Mouse (Mus musculus) small intestine, adult 2 months (tissue): ENCODE measurements around the gene Ints6. TPM values are rescaled to one million over a fixed set of nuclear protein-coding genes. Genes with fewer than 3 reads are reported as not detected.

ENCODE experiments used
- H3K27ac ChIP-seq: fragments of 200-500 bp; 2 replicates; pipeline ENCODE4 v1.5.1; 2012; ENCODE audit warnings: low read depth, low read length, control low read depth, inconsistent platforms; ENCODE audit not compliant: insufficient read depth
- H3K27me3 ChIP-seq: fragments of 200-500 bp; 2 replicates; pipeline ENCODE4 v1.6.1; 2012; ENCODE audit warnings: mild to moderate bottlenecking, moderate library complexity, low read length, inconsistent platforms; ENCODE audit not compliant: control insufficient read depth, insufficient read depth
- H3K36me3 ChIP-seq: fragments of 200-500 bp; 2 replicates; pipeline ENCODE4 v1.6.1; 2012; ENCODE audit warnings: mild to moderate bottlenecking, low read length, control low read depth, inconsistent platforms; ENCODE audit not compliant: control insufficient read depth, insufficient read depth
- H3K4me1 ChIP-seq: fragments of 200-500 bp; 2 replicates; pipeline ENCODE4 v1.6.1; 2012; ENCODE audit warnings: low read length, inconsistent platforms, mixed read lengths; ENCODE audit not compliant: control insufficient read depth, insufficient read depth, insufficient read length
- H3K4me3 ChIP-seq: fragments of 200-500 bp; 2 replicates; pipeline ENCODE4 v1.5.1; 2012; ENCODE audit warnings: low read depth, mild to moderate bottlenecking, control low read depth, inconsistent platforms, low read length, moderate library complexity
- CTCF ChIP-seq: fragments of 200-500 bp; IDR thresholded peaks from 2 replicates; pipeline ENCODE4 v1.5.1; 2012; ENCODE audit warnings: low read depth, mild to moderate bottlenecking, control low read depth, inconsistent platforms, low read length, moderate library complexity, mixed read lengths; ENCODE audit not compliant: insufficient replicate concordance, insufficient read length; ENCODE audit errors: extremely low read depth
- POLR2A ChIP-seq: fragments of 200-500 bp; IDR thresholded peaks from 2 replicates; pipeline ENCODE4 v1.6.1; 2012; ENCODE audit warnings: low read depth, mild to moderate bottlenecking, control low read depth, inconsistent platforms, low read length, moderate library complexity
- WGBS: fragments of 180-500 bp; shearing (Covaris S2); methylation state at CpG from one replicate; pipeline ENCODE4 v1.1.7; 2018; 5-methylcytosine and 5-hydroxymethylcytosine counted together
- polyA plus RNA-seq: library from polyadenylated mRNA; depleted of rRNA; stranded (reverse); fragments of >200 nt; gene quantifications from 2 replicates; pipeline ENCODE4 v1.2.3, GENCODE M21; 2012

The Ints6 gene
- polyA plus RNA-seq, 1 experiment = 5.9 TPM

DNA sequence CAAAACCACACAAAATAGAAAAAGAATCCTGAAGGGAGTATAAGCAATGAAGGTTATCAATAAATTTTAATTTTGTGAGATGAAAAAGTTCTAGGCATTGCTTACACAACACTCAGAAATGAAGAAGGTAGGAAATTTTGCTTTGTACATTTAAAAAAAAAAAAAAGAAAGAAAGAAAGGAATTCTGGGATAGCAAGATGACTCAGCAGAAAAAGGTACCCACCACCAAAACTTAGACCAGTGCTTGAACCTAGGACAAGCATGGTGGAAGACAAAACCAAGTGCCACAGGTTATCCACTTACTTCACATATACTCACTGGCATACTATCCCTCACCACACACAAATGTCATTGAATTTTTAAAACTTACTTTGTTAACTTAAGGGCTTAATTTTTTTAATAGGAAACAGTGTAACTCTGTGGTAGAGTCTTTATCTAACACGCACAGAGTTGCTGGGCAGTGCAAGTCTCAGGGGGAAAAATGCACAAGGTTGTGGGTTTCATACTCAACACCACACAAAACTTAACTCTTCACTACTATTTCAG lies 5.8 kb downstream of the Ints6 start:
- TF ChIP-seq CTCF = no peak
- TF ChIP-seq POLR2A = no peak
- Histone ChIP-seq H3K4me3 (no peak overlapping the region), H3K36me3 (peaks cover 6% of the 10 kb centered on the region; the same call in 1 of the 2 replicates), H3K27ac (no peak overlapping the region), H3K27me3 (no peaks in the 10 kb centered on the region), H3K4me1 (no peaks in the 10 kb centered on the region; the same call in 1 of the 2 replicates)
- 92% methylated on average over 1 of the region's 1 CpGs for WGBS

DNA sequence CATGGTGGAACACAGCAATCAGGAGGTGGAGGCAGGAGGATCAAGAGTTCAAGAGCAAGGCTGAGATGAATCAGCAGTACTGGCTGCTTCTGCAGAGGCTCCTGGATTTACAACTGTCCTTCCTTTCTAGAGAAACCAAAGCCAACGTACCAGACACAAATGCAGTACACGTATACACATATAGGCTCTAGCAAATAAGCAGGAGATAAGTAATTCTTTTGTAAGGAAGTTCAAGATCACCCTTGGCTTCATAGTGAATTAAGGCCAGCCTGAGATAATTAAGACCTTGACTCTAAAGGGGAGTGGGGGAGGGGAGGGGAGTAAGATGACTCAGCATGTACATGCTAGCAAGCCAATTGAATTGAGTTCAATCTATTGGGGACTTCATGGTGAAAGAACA lies 9.5 kb downstream of the Ints6 start:
- Histone ChIP-seq H3K27ac (no peak overlapping the region), H3K4me3 (no peak overlapping the region), H3K4me1 (no peaks in the 10 kb centered on the region), H3K27me3 (no peaks in the 10 kb centered on the region), H3K36me3 (0 out of 2 replicates have a peak, but pooled peaks cover 3% of the 10 kb centered on the region)
- 84% methylated on average over 2 of the region's 2 CpGs for WGBS
- no peak for TF ChIP-seq POLR2A
- TF ChIP-seq CTCF = no peak

DNA sequence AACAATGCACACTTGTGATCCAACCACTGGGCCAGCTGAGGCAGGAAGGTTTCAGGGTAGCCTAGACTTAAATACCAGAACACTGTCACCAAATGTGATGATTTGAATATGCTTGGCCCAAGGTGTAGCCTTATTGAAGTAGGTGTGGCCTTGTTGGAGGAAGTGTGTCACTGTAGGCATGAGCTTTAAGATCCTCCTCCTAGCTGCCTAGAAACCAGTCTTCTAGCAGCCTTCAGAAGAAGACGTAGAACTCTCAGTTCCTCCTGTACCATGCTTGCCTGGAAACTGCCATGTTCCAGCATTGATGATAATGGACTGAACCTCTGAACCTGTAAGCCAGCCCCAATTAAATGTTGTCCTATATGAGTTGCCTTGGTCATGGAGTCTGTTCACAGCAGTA lies 25.3 kb downstream of the Ints6 start:
- H3K4me1 ChIP-seq = no peaks in the 10 kb centered on the region
- H3K27ac ChIP-seq = no peak overlapping the region
- no peaks in the 10 kb centered on the region for H3K27me3 ChIP-seq
- WGBS = 81% methylated on average over 1 of the region's 1 CpGs
- H3K36me3 ChIP-seq = peaks cover 8% of the 10 kb centered on the region
- no peak for TF ChIP-seq POLR2A
- TF ChIP-seq CTCF = no peak
- H3K4me3 ChIP-seq = no peak overlapping the region

DNA sequence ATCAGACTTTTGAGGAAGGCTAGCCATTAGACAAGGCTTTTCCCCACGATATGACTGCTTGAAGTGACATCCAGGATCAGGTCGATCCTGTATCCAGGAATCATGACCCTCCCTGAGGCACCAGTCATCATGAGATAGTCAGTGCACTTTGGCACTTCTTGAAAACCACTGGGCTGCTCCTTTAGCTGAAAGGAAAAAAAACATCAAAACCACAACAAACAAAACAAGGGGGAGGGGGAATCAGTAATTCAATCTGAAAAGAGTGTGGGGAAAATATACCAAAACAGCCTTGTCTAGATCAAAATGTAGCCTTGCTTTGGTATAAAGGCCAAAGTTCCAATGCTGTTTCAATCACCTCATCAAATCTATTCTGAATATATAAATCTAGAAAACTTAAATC lies 27.3 kb downstream of the Ints6 start:
- H3K4me3 ChIP-seq = no peak overlapping the region
- TF ChIP-seq CTCF (no peak), POLR2A (no peak)

DNA sequence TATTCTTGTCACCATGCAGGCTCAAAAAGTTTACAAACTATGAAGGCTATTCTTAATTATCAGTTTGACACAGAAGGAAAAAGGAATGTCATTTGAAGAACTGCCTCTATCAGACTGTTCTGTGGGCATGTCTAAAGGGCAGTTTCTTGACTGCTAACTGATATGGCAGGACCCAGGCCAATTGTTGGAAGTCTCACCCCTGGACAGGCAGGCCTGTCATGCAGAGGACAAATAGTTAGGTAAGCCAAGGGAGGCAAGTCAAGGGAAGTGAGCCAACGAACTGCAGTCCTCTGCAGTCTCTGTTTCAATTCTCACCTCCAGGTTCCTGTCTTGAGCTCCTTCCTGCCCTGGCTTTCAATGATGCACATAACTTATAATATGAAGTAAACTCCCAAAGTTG lies 29.1 kb downstream of the Ints6 start:
- H3K4me3 ChIP-seq = no peak overlapping the region
- TF ChIP-seq CTCF (no peak), POLR2A (no peak)
- H3K4me1 ChIP-seq = no peaks in the 10 kb centered on the region
- 46% methylated on average over 1 of the region's 1 CpGs for WGBS
- H3K27ac ChIP-seq = no peak overlapping the region
- H3K27me3 ChIP-seq = no peaks in the 10 kb centered on the region
- peaks cover 12% of the 10 kb centered on the region for H3K36me3 ChIP-seq

More for the DNA sequence above, 27.3 kb downstream of the Ints6 start:
- Histone ChIP-seq H3K36me3 (peaks cover 12% of the 10 kb centered on the region), H3K4me1 (no peaks in the 10 kb centered on the region), H3K27me3 (no peaks in the 10 kb centered on the region), H3K27ac (no peak overlapping the region)
- WGBS = 76% methylated on average over 2 of the region's 2 CpGs

DNA sequence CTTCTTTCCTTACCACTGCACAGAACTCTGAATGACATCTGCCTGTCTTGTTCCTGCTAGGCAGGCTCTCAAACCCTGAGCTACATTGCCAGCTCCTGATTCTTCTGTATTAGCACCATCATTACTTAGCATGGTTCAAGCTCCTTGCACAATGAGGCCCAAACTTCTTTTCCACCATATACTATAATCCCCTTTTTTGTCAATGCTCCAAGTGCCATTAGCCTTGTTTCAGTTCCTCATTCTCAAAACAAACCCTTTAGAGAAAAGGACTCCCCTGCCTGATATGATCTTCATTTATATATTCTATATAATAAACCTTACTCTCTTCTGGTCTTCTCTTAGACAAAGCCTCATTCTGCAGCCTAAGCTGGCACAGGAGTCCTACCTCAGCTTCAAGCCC lies 36.4 kb downstream of the Ints6 start:
- no peak overlapping the region for H3K4me3 ChIP-seq
- no peaks in the 10 kb centered on the region for H3K4me1 ChIP-seq
- no peaks in the 10 kb centered on the region for H3K27me3 ChIP-seq
- TF ChIP-seq CTCF (no peak), POLR2A (no peak)
- H3K36me3 ChIP-seq = no peaks in the 10 kb centered on the region
- H3K27ac ChIP-seq = no peak overlapping the region

DNA sequence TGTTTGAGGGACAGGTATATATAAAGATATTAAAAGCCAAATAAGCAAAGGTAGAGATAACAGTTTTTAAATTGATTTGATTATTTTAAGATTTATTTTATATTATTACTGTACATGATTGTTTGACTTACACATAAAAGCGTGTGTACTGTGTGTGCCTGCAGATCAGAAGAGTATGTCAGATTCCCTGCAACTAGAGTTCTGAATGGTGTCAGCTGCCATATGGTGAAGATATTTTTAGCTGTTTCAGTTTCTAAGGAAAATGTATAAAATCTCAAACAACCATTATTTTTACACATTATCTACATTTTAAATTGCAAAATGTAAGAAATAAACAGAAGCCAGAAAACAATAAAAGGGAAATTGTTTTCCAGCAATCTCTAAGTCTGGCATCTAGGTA lies 39.3 kb downstream of the Ints6 start:
- Histone ChIP-seq H3K27me3 (no peaks in the 10 kb centered on the region), H3K27ac (no peak overlapping the region), H3K4me1 (no peaks in the 10 kb centered on the region), H3K36me3 (no peaks in the 10 kb centered on the region), H3K4me3 (no peak overlapping the region)
- no peak for TF ChIP-seq POLR2A
- TF ChIP-seq CTCF = no peak
- WGBS = 75% methylated on average over 1 of the region's 1 CpGs
